Mouse (Mus musculus) central nervous system, embryonic 14 days (tissue): ENCODE results near the gene Chrna5. TPM values are rescaled to one million over a fixed set of nuclear protein-coding genes. Genes with fewer than 3 reads are reported as not detected.

ENCODE experiments used
- polyA plus RNA-seq: library from polyadenylated mRNA; depleted of rRNA; stranded (reverse); fragments of >200 nt; gene quantifications from 2 replicates; pipeline ENCODE4 v1.2.3, GENCODE M21; 2012; rRNA removed

The Chrna5 gene
- polyA plus RNA-seq, result 2.4 and 3.4 TPM in 2 replicates

DNA sequence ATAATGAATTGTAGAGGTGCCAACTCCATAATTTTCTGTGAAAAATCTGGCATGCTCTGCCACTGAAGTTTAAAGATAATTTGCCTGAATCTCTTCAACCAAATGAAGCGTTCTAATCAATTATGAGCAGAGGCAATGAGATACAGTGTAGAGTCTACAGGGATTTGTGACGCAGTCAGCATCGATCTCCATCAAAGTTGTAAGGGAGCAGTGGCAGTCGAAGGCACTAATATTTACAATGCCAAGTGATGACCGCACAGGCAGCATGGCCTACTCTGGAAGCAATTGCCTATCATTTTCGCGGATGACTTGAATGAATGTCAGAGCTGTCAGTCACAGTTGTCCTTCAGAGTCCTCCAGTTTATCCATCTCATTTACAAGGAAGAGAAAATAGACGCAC lies at the start of gene Chrna5:
Gene Chrna5, plus strand, starts transcription at position 207 of the 400 bp plus-strand sequence.

DNA sequence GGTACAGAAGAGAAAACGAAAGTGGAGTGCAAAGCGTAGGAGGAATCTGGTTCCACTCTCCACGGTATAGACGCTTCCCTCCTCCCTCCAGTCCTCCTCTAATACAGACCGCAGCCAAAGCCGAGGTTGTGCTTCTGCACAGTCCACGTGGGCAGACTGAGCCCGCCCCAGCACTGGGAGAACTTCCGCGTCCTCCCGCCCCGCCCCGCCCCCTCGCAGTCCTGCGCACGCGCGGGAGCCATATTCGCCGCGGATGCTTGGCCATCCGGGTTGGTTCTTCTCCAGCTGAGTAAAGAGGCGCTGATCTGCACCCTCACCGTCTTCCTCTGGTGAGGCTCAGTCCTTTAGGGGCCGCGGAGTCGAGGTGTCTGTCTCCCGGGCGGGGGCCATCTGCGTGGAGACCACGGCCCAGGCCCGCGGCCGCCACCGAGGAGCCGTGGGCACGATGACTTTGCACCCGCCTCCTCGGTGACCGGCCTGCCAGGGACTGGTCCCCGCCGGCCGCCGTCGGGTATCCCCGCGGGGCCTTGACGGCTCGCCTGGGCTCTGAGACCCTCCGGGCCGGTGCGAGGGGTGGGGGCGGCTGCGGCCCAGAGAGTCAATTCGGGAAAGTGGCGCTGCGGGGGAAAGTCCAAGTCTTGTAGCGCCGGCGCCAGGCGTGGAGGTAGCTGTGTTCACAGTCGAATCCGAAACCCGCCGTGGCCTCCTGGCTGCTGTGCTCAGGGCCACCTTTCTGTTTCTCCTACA lies 29.9 kb upstream of the Chrna5 start, which contains the start of the genes Psma4 and AY074887:
Gene Psma4, plus strand, starts transcription at position 216 of the 747 bp plus-strand sequence.
Gene AY074887, minus strand, starts transcription at position 424 of the 747 bp plus-strand sequence.

DNA sequence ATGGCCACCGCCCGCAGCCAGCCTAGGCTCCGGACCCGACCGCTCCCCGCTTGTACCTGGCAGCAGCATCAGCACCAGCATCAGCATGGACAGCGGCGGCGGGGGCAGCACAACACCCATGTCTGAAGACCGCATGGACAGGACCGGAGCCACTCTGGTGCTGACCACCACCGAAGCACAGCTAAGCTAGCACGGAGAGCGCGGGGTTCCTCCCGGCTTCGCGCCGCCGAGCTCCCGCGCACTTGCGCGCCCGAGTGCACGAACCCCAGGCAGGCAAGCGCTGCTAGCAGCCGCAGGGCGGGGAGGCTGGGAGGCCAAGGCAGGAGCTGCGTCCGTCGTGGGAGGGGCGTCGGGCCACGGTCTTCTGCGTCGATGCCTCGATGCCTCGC lies 45.6 kb downstream of the Chrna5 start, which contains the start of gene Chrna3:
Gene Chrna3, minus strand, starts transcription at position 288 of the 389 bp plus-strand sequence.

DNA sequence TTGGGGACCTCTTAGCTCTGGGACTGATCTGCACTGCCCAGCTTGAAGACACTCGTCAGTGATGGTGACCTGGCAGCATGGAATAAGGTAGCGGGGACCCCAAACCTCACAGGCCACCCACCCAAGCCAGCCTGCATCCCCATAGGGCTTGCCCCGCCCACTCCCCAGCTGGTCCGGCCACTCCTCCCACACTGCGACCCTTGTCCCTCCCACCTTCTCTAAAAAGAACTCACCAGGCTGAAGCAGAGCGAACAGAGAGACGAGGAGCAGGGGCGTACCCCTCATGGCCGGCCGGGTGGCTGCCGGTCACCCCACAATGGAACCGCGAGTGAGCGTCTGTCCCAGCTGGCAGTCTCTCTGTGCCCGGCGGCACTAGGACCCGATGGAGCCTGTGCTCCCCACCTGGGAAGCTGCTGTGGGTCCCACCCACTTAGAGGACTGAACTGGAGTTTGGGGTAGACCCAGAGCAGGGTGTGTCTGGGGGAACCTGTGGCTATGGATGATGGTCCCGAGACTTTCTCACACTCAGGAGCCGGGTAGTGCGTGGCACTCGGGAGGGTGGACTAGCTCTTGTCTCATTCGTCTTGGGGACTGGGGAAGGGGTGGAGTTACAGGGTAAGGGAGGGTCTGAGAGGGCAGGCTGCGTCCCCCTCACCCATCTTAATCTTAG lies 67.7 kb downstream of the Chrna5 start, which contains the start of gene Chrnb4:
Gene Chrnb4, minus strand, starts transcription at position 569 of the 670 bp plus-strand sequence.

Other genes starting within 250 kb of the Chrna5 start
- 81.3 and 88.3 TPM in 2 replicates for gene Wdr61, start 246.4 kb upstream of the Chrna5 start, polyA plus RNA-seq
- gene Crabp1, start 216.1 kb upstream of the Chrna5 start, polyA plus RNA-seq, result 171 and 292 TPM in 2 replicates
- 50.1 and 59.2 TPM in 2 replicates for gene Ireb2, start 117.1 kb upstream of the Chrna5 start, polyA plus RNA-seq
- 1.7 and 2.1 TPM in 2 replicates for gene Hykk, start 63.6 kb upstream of the Chrna5 start, polyA plus RNA-seq
- 215 and 236 TPM in 2 replicates for gene Psma4, start 30.1 kb upstream of the Chrna5 start, polyA plus RNA-seq
- gene AY074887, start 29.9 kb upstream of the Chrna5 start, polyA plus RNA-seq, result 0.20 and 0.46 TPM in 2 replicates
- gene Chrna3, start 45.7 kb downstream of the Chrna5 start, polyA plus RNA-seq, result 9.1 and 9.4 TPM in 2 replicates
- 1.2 and 1.6 TPM in 2 replicates for gene Chrnb4, start 67.9 kb downstream of the Chrna5 start, polyA plus RNA-seq
- gene Ube2q2, start 168.0 kb downstream of the Chrna5 start, polyA plus RNA-seq, result 22.7 and 22.8 TPM in 2 replicates
- gene Fbxo22, start 228.0 kb downstream of the Chrna5 start, polyA plus RNA-seq, result 43.1 and 44.9 TPM in 2 replicates